Mouse (Mus musculus) embryonic facial prominence, embryonic 14.5 days (tissue): ENCODE results near the gene Dusp9. TPM values are rescaled to one million over a fixed set of nuclear protein-coding genes. Genes with fewer than 3 reads are reported as not detected.

Experiments
- ATAC-seq: fragments of 200-750 bp; cut with Nextera tagmentation; 2 replicates; pipeline ENCODE4 v1.8.0; 2017; ENCODE audit warnings: low read depth, moderate number of reproducible peaks, moderate TSS enrichment
- DNase-seq: peaks from one replicate; pipeline ENCODE4 v3.0.0-alpha.2; 2015; ENCODE audit warnings: low spot score
- H3K27ac ChIP-seq: fragments of 300-500 bp; sonication (generic); replicated peaks from 2 replicates; pipeline ENCODE4 v1.5.1; 2014; ENCODE audit warnings: low read depth, mild to moderate bottlenecking, low read length, moderate library complexity
- H3K27me3 ChIP-seq: fragments of 300-500 bp; sonication (generic); replicated peaks from 2 replicates; pipeline ENCODE4 v1.6.1; 2014; ENCODE audit warnings: low read length; ENCODE audit not compliant: control insufficient read depth, insufficient read depth
- H3K36me3 ChIP-seq: fragments of 300-500 bp; sonication (generic); 2 replicates; pipeline ENCODE4 v1.6.1; 2014; ENCODE audit warnings: low read length, mixed read lengths; ENCODE audit not compliant: control insufficient read depth, insufficient read depth
- H3K4me1 ChIP-seq: fragments of 300-500 bp; sonication (generic); 2 replicates; pipeline ENCODE4 v1.6.1; 2014; ENCODE audit warnings: antibody characterized with exemption, low read length; ENCODE audit not compliant: control insufficient read depth, insufficient read depth
- H3K4me2 ChIP-seq: fragments of 300-500 bp; sonication (generic); 2 replicates; pipeline ENCODE4 v1.6.1; 2014; ENCODE audit warnings: low read depth, mild to moderate bottlenecking, low read length, moderate library complexity, mixed read lengths
- H3K4me3 ChIP-seq: fragments of 300-500 bp; sonication (generic); 2 replicates; pipeline ENCODE4 v1.5.1; 2014; ENCODE audit warnings: low read depth, mild to moderate bottlenecking, low read length
- H3K9ac ChIP-seq: fragments of 300-500 bp; sonication (generic); 2 replicates; pipeline ENCODE4 v1.6.1; 2014; ENCODE audit warnings: low read depth, mild to moderate bottlenecking, low read length, moderate library complexity, mixed read lengths
- H3K9me3 ChIP-seq: fragments of 300-500 bp; sonication (generic); 2 replicates; pipeline ENCODE4 v1.6.1; 2016; ENCODE audit warnings: low read length; ENCODE audit not compliant: control insufficient read depth
- WGBS: fragments of 180-500 bp; shearing (Covaris S2); extraction: QIAGEN DNeasy Blood & Tissue Kit; methylation state at CpG from one replicate; pipeline ENCODE4 v1.1.7; 2014; 5-methylcytosine and 5-hydroxymethylcytosine counted together
- polyA plus RNA-seq: library from polyadenylated mRNA; unstranded; fragments of >200 nt; fragmentation: Nextera tagmentation; extraction: Ambion mirVana; gene quantifications from 2 replicates; pipeline ENCODE4 v1.2.1, GENCODE M21; 2014

Gene Dusp9
- polyA plus RNA-seq, 1 experiment from 2014 or later, result 1.6 TPM

- no peak overlapping the region for H3K9ac ChIP-seq
- H3K4me1 ChIP-seq, result no peaks in the 10 kb centered on the region
- ATAC-seq (no peak), DNase-seq (peak; percentile 35)
- H3K4me3 ChIP-seq, result no peak overlapping the region
- WGBS, result 53% methylated on average over 3 of the region's 3 CpGs
- no peaks in the 10 kb centered on the region for H3K27me3 ChIP-seq
- no peak overlapping the region for H3K27ac ChIP-seq
- H3K9me3 ChIP-seq, result no peaks in the 10 kb centered on the region
- no peaks in the 10 kb centered on the region for H3K36me3 ChIP-seq
- no peak overlapping the region for H3K4me2 ChIP-seq
Observed at GRCm38 (mm10) chrX:73655529-73655928, 16.3 kb downstream of the Dusp9 start.

GRCm38 (mm10) chrX:73658391-73658790, 19.2 kb downstream of the Dusp9 start:
- Histone ChIP-seq H3K36me3 (no peaks in the 10 kb centered on the region), H3K27ac (no peak overlapping the region), H3K4me2 (peak overlapping the region; percentile 71; the same call in 1 of the 2 replicates), H3K4me3 (no peak overlapping the region), H3K9me3 (no peaks in the 10 kb centered on the region), H3K27me3 (no peaks in the 10 kb centered on the region), H3K9ac (no peak overlapping the region), H3K4me1 (no peaks in the 10 kb centered on the region)
- no peak for ATAC-seq
- WGBS, result 39% methylated on average over 5 of the region's 7 CpGs
- DNase-seq, result no peak

- Histone ChIP-seq H3K4me2 (peak overlapping the region; percentile 71), H3K27me3 (no peaks in the 10 kb centered on the region), H3K9me3 (no peaks in the 10 kb centered on the region), H3K36me3 (no peaks in the 10 kb centered on the region), H3K27ac (no peak overlapping the region), H3K4me1 (no peaks in the 10 kb centered on the region), H3K9ac (peak overlapping the region; percentile 58), H3K4me3 (peak overlapping the region; percentile 46)
- WGBS, result 64% methylated on average over 11 of the region's 13 CpGs
- DNase-seq (no peak), ATAC-seq (peak; percentile 7; the same call in 1 of the 2 replicates)
Observed at GRCm38 (mm10) chrX:73658936-73659574, 19.8 kb downstream of the Dusp9 start.

- no peak for DNase-seq
- no peaks in the 10 kb centered on the region for H3K36me3 ChIP-seq
- no peaks in the 10 kb centered on the region for H3K4me1 ChIP-seq
- H3K9me3 ChIP-seq, result no peaks in the 10 kb centered on the region
- peak within 1 kb of the TSS; percentile 46 for H3K4me3 ChIP-seq
- no peak within 1 kb of the TSS for H3K27ac ChIP-seq
- WGBS, result 31% methylated on average over 12 of the region's 57 CpGs
- H3K9ac ChIP-seq, result peak within 1 kb of the TSS; percentile 58
- no peaks in the 10 kb centered on the region for H3K27me3 ChIP-seq
- ATAC-seq, result peak; percentile 87
- peak within 1 kb of the TSS; percentile 71 for H3K4me2 ChIP-seq
Observed at GRCm38 (mm10) chrX:73659575-73660283, 20.5 kb downstream of the Dusp9 start, which contains the start of gene Pnck. Gene Pnck, minus strand, starts transcription at chrX:73660117.

GRCm38 (mm10) chrX:73660284-73660665, 21.1 kb downstream of the Dusp9 start:
- Histone ChIP-seq H3K4me2 (peak overlapping the region; percentile 71), H3K27me3 (no peaks in the 10 kb centered on the region), H3K9me3 (no peaks in the 10 kb centered on the region), H3K36me3 (no peaks in the 10 kb centered on the region), H3K4me1 (no peaks in the 10 kb centered on the region), H3K27ac (no peak overlapping the region), H3K4me3 (peak overlapping the region; percentile 46), H3K9ac (peak overlapping the region; percentile 58)
- DNase-seq (no peak), ATAC-seq (peak; percentile 4; the same call in 1 of the 2 replicates)
- WGBS, result 63% methylated on average over 3 of the region's 3 CpGs

GRCm38 (mm10) chrX:73663143-73663542, 23.9 kb downstream of the Dusp9 start:
- no peak overlapping the region for H3K4me2 ChIP-seq
- no peaks in the 10 kb centered on the region for H3K36me3 ChIP-seq
- H3K27ac ChIP-seq, result no peak overlapping the region
- DNase-seq (no peak), ATAC-seq (no peak)
- H3K27me3 ChIP-seq, result no peaks in the 10 kb centered on the region
- no peak overlapping the region for H3K9ac ChIP-seq
- H3K4me3 ChIP-seq, result no peak overlapping the region
- H3K4me1 ChIP-seq, result no peaks in the 10 kb centered on the region
- H3K9me3 ChIP-seq, result no peaks in the 10 kb centered on the region

- Histone ChIP-seq H3K9ac (no peak overlapping the region), H3K4me1 (no peaks in the 10 kb centered on the region), H3K27ac (no peak overlapping the region), H3K9me3 (no peaks in the 10 kb centered on the region), H3K4me3 (no peak overlapping the region), H3K4me2 (no peak overlapping the region), H3K27me3 (no peaks in the 10 kb centered on the region), H3K36me3 (no peaks in the 10 kb centered on the region)
- DNase-seq, result peak; percentile 65
- peak; percentile 75 for ATAC-seq
- 48% methylated on average over 4 of the region's 4 CpGs for WGBS
Observed at GRCm38 (mm10) chrX:73672031-73672431, 32.8 kb downstream of the Dusp9 start.

- H3K9ac ChIP-seq, result peak within 1 kb of the TSS; percentile 79
- ATAC-seq (peak; percentile 82), DNase-seq (peak; percentile 89)
- peak within 1 kb of the TSS; percentile 48 for H3K27ac ChIP-seq
- peak within 1 kb of the TSS; percentile 63 for H3K4me2 ChIP-seq
- H3K27me3 ChIP-seq, result no peaks in the 10 kb centered on the region
- 0 out of 2 replicates have a peak, but pooled peaks cover 10% of the 10 kb centered on the region for H3K36me3 ChIP-seq
- WGBS, result 16% methylated on average over 7 of the region's 72 CpGs
- H3K4me1 ChIP-seq, result no peaks in the 10 kb centered on the region
- peak within 1 kb of the TSS; percentile 60 for H3K4me3 ChIP-seq
- no peaks in the 10 kb centered on the region for H3K9me3 ChIP-seq
Observed at GRCm38 (mm10) chrX:73672879-73673618, 33.8 kb downstream of the Dusp9 start, which contains the start of gene Slc6a8. Gene Slc6a8, plus strand, starts transcription at chrX:73673150.
